Comparison of ENCODE assay signal across 30 mouse cellular contexts in genomic region chr2:24925284-24925683, GRCm38 (mm10). TPM values are rescaled to one million over a fixed set of nuclear protein-coding genes. Genes with fewer than 3 reads are reported as not detected.
DNase-seq lines count a peak whose midpoint lies in the region; ATAC-seq lines count a peak whose summit lies in the region.
"Had no signal": no experiment of that assay in that cellular context is flagged by ENCODE, and none has a peak within 500 bp of the region (broad histone marks: within the 10 kb centered on the region; RNA-seq: fewer than 3 reads in every experiment).

No protein-coding gene starts in this region.

- 0 out of 2 replicates have a peak, but pooled peaks have one; percentile 22 for ATAC-seq in embryonic facial prominence, embryonic 13.5 days (ENCODE audit: insufficient number of reproducible peaks, insufficient read depth, low FRiP score, low TSS enrichment, low read depth)
- no peak for ATAC-seq in liver, embryonic 13.5 days (ENCODE audit: low read depth)
- ATAC-seq in liver, embryonic 12.5 days: no peak
- ATAC-seq in forebrain, embryonic 13.5 days: no peak
- ATAC-seq: activated CD4-positive, CD25-positive, alpha-beta regulatory T cell, adult 4 months; intestine, embryonic 16.5 days; midbrain, embryonic 16.5 days had no signal

- no peak overlapping the region for H3K27ac ChIP-seq in embryonic facial prominence, embryonic 13.5 days
- no peak overlapping the region for H3K27ac ChIP-seq in embryonic facial prominence, embryonic 10.5 days (replicated peaks)
- no peak overlapping the region for H3K27ac ChIP-seq in liver, embryonic 13.5 days
- no peak overlapping the region for H3K27ac ChIP-seq in liver, embryonic 12.5 days
- no peak overlapping the region for H3K27ac ChIP-seq in forebrain, embryonic 13.5 days
- H3K27ac ChIP-seq: embryonic facial prominence, embryonic 15.5 days; forebrain, embryonic 12.5 days; hindbrain, embryonic 13.5 days; layer of hippocampus, adult 2 months; limb, embryonic 15.5 days; neural tube, embryonic 12.5 days had no signal

- no peak overlapping the region for H3K9ac ChIP-seq in embryonic facial prominence, embryonic 13.5 days
- H3K9ac ChIP-seq in liver, embryonic 13.5 days: 0 out of 2 replicates have a peak overlapping the region, but pooled peaks have one; percentile 17
- no peak overlapping the region for H3K9ac ChIP-seq in liver, embryonic 12.5 days
- no peak overlapping the region for H3K9ac ChIP-seq in forebrain, embryonic 13.5 days
- H3K9ac ChIP-seq: embryonic facial prominence, embryonic 15.5 days; forebrain, embryonic 12.5 days; hindbrain, embryonic 13.5 days; limb, embryonic 15.5 days; neural tube, embryonic 12.5 days had no signal

- no peaks in the 10 kb centered on the region for H3K9me3 ChIP-seq in embryonic facial prominence, embryonic 13.5 days
- H3K9me3 ChIP-seq in embryonic facial prominence, embryonic 10.5 days: no peaks in the 10 kb centered on the region
- H3K9me3 ChIP-seq in liver, embryonic 13.5 days (replicated peaks): no peaks in the 10 kb centered on the region
- H3K9me3 ChIP-seq in liver, embryonic 12.5 days (replicated peaks): no peaks in the 10 kb centered on the region
- H3K9me3 ChIP-seq in forebrain, embryonic 13.5 days (replicated peaks): no peaks in the 10 kb centered on the region
- H3K9me3 ChIP-seq: embryonic facial prominence, embryonic 15.5 days; forebrain, embryonic 12.5 days; hindbrain, embryonic 13.5 days; limb, embryonic 15.5 days; neural tube, embryonic 12.5 days had no signal

- DNase-seq in embryonic facial prominence, embryonic 10.5 days (ENCODE audit: low spot score): no peak
- DNase-seq in liver, embryonic 13.5 days: no peak
- DNase-seq in lung, postnatal 10 days: peak; percentile 37
- DNase-seq in layer of hippocampus, adult 8-10 months (ENCODE audit: low spot score in 2 of 2): no peak
- DNase-seq: adrenal gland, adult 2 months; adrenal gland, postnatal 36 days; cerebellum, adult 18-20 months; cerebellum, postnatal 10 days; gastrocnemius, postnatal 14 days; heart, adult 18-20 months; heart, postnatal 4 days; kidney, adult 9 months; kidney, postnatal 25 days; left cerebral cortex, postnatal 4 days had no signal

- 0 out of 2 replicates have a peak, but pooled peaks cover 2% of the 10 kb centered on the region for H3K27me3 ChIP-seq in embryonic facial prominence, embryonic 13.5 days
- H3K27me3 ChIP-seq in embryonic facial prominence, embryonic 10.5 days (replicated peaks; ENCODE audit: low read depth, poor library complexity, severe bottlenecking): no peaks in the 10 kb centered on the region
- no peaks in the 10 kb centered on the region for H3K27me3 ChIP-seq in liver, embryonic 13.5 days
- H3K27me3 ChIP-seq in liver, embryonic 12.5 days (replicated peaks): no peaks in the 10 kb centered on the region
- H3K27me3 ChIP-seq in forebrain, embryonic 13.5 days: no peaks in the 10 kb centered on the region
- H3K27me3 ChIP-seq: CH12.LX; embryonic facial prominence, embryonic 15.5 days; forebrain, embryonic 12.5 days; hindbrain, embryonic 13.5 days; limb, embryonic 15.5 days; neural tube, embryonic 12.5 days had no signal

- 85% methylated on average over 8 of the region's 8 CpGs for WGBS in embryonic facial prominence, embryonic 13.5 days
- WGBS in embryonic facial prominence, embryonic 10.5 days: 84% methylated on average over 8 of the region's 8 CpGs
- 77% methylated on average over 8 of the region's 8 CpGs for WGBS in liver, embryonic 13.5 days (ENCODE audit: insufficient replicate concordance)
- WGBS in liver, embryonic 12.5 days (ENCODE audit: insufficient replicate concordance): 81% methylated on average over 8 of the region's 8 CpGs
- WGBS in forebrain, embryonic 13.5 days: 89% methylated on average over 8 of the region's 8 CpGs

- H3K4me1 ChIP-seq in embryonic facial prominence, embryonic 13.5 days: no peaks in the 10 kb centered on the region
- peaks cover 4% of the 10 kb centered on the region for H3K4me1 ChIP-seq in embryonic facial prominence, embryonic 10.5 days
- peaks cover 11% of the 10 kb centered on the region for H3K4me1 ChIP-seq in liver, embryonic 13.5 days (replicated peaks)
- peaks cover 14% of the 10 kb centered on the region; the same call in 1 of the 2 replicates for H3K4me1 ChIP-seq in liver, embryonic 12.5 days
- H3K4me1 ChIP-seq in forebrain, embryonic 13.5 days: no peaks in the 10 kb centered on the region
- H3K4me1 ChIP-seq: forebrain, embryonic 12.5 days; hindbrain, embryonic 13.5 days; neural tube, embryonic 12.5 days had no signal

- H3K36me3 ChIP-seq in embryonic facial prominence, embryonic 13.5 days: peaks cover 3% of the 10 kb centered on the region; the same call in 1 of the 2 replicates
- H3K36me3 ChIP-seq in embryonic facial prominence, embryonic 10.5 days (replicated peaks): 0 out of 2 replicates have a peak, but pooled peaks cover 6% of the 10 kb centered on the region
- H3K36me3 ChIP-seq in liver, embryonic 13.5 days: peaks cover 13% of the 10 kb centered on the region
- H3K36me3 ChIP-seq in liver, embryonic 12.5 days: peaks cover 18% of the 10 kb centered on the region
- H3K36me3 ChIP-seq in forebrain, embryonic 13.5 days (ENCODE audit: poor library complexity, severe bottlenecking): 0 out of 2 replicates have a peak, but pooled peaks cover 7% of the 10 kb centered on the region
- H3K36me3 ChIP-seq: forebrain, embryonic 12.5 days; neural tube, embryonic 12.5 days had no signal

- no peak overlapping the region for H3K4me3 ChIP-seq in embryonic facial prominence, embryonic 13.5 days
- no peak overlapping the region for H3K4me3 ChIP-seq in embryonic facial prominence, embryonic 10.5 days
- H3K4me3 ChIP-seq in liver, embryonic 13.5 days (replicated peaks): no peak overlapping the region
- H3K4me3 ChIP-seq in liver, embryonic 12.5 days: no peak overlapping the region
- no peak overlapping the region for H3K4me3 ChIP-seq in forebrain, embryonic 13.5 days
- H3K4me3 ChIP-seq: embryonic facial prominence, embryonic 15.5 days; forebrain, embryonic 12.5 days; hindbrain, embryonic 13.5 days; layer of hippocampus, adult 2 months; limb, embryonic 15.5 days; myocyte; neural tube, embryonic 12.5 days had no signal

- no peak overlapping the region for H3K4me2 ChIP-seq in embryonic facial prominence, embryonic 13.5 days
- no peak overlapping the region for H3K4me2 ChIP-seq in liver, embryonic 13.5 days
- H3K4me2 ChIP-seq in liver, embryonic 12.5 days: no peak overlapping the region
- H3K4me2 ChIP-seq in forebrain, embryonic 13.5 days: no peak overlapping the region
- H3K4me2 ChIP-seq: embryonic facial prominence, embryonic 15.5 days; forebrain, embryonic 12.5 days; heart, embryonic 11.5 days; hindbrain, embryonic 13.5 days; limb, embryonic 15.5 days; midbrain, embryonic 11.5 days; neural tube, embryonic 12.5 days had no signal

RNA-seq across cellular contexts. Expression of gene Ehmt1, which starts 5.9 kb away (rescaled TPM):
- polyA plus RNA-seq in embryonic facial prominence, embryonic 13.5 days (2015; fragmentation: Nextera tagmentation; extraction: Ambion mirVana): 115 and 119 TPM in 2 replicates
- 157 and 163 TPM in 2 replicates for polyA plus RNA-seq in embryonic facial prominence, embryonic 10.5 days (2016; fragmentation: Nextera tagmentation; extraction: Ambion mirVana)
- polyA plus RNA-seq in liver, embryonic 13.5 days (2015; fragmentation: Nextera tagmentation; extraction: Ambion mirVana): 19.0 and 22.1 TPM in 2 replicates
- 30.7 and 31.7 TPM in 2 replicates for polyA plus RNA-seq in liver, embryonic 12.5 days (2016; fragmentation: Nextera tagmentation; extraction: Ambion mirVana)
- polyA plus RNA-seq in forebrain, embryonic 13.5 days (2015; fragmentation: Nextera tagmentation; extraction: Ambion mirVana): 152 and 156 TPM in 2 replicates
- total RNA-seq in layer of hippocampus, adult 8-10 months (2022): 10 to 100 TPM; 54.9 to 75.0 (median 66.8) TPM

RNA-seq across cellular contexts. Expression of gene Arrdc1, which starts 9.8 kb away (rescaled TPM):
- 34.8 and 39.0 TPM in 2 replicates for polyA plus RNA-seq in embryonic facial prominence, embryonic 13.5 days (2015; fragmentation: Nextera tagmentation; extraction: Ambion mirVana)
- 18.7 and 21.9 TPM in 2 replicates for polyA plus RNA-seq in embryonic facial prominence, embryonic 10.5 days (2016; fragmentation: Nextera tagmentation; extraction: Ambion mirVana)
- 16.6 and 16.8 TPM in 2 replicates for polyA plus RNA-seq in liver, embryonic 13.5 days (2015; fragmentation: Nextera tagmentation; extraction: Ambion mirVana)
- 20.2 and 21.8 TPM in 2 replicates for polyA plus RNA-seq in liver, embryonic 12.5 days (2016; fragmentation: Nextera tagmentation; extraction: Ambion mirVana)
- 19.1 and 21.5 TPM in 2 replicates for polyA plus RNA-seq in forebrain, embryonic 13.5 days (2015; fragmentation: Nextera tagmentation; extraction: Ambion mirVana)
- 10 to 100 TPM; 10.8 to 17.4 (median 17.1) TPM for total RNA-seq in layer of hippocampus, adult 8-10 months (2022)

RNA-seq across cellular contexts. Expression of gene Zmynd19, which starts 24.3 kb away (rescaled TPM):
- polyA plus RNA-seq in embryonic facial prominence, embryonic 13.5 days (2015; fragmentation: Nextera tagmentation; extraction: Ambion mirVana): 15.9 and 17.2 TPM in 2 replicates
- 25.3 and 25.6 TPM in 2 replicates for polyA plus RNA-seq in embryonic facial prominence, embryonic 10.5 days (2016; fragmentation: Nextera tagmentation; extraction: Ambion mirVana)
- polyA plus RNA-seq in liver, embryonic 13.5 days (2015; fragmentation: Nextera tagmentation; extraction: Ambion mirVana): 14.3 and 15.3 TPM in 2 replicates
- polyA plus RNA-seq in liver, embryonic 12.5 days (2016; fragmentation: Nextera tagmentation; extraction: Ambion mirVana): 19.8 and 24.0 TPM in 2 replicates
- polyA plus RNA-seq in forebrain, embryonic 13.5 days (2015; fragmentation: Nextera tagmentation; extraction: Ambion mirVana): 10.2 and 12.1 TPM in 2 replicates
- total RNA-seq in layer of hippocampus, adult 8-10 months (2022): 10 to 100 TPM; 31.0 to 38.0 (median 35.3) TPM

RNA-seq across cellular contexts. Expression of gene Dph7, which starts 36.9 kb away (rescaled TPM):
- 37.7 and 40.3 TPM in 2 replicates for polyA plus RNA-seq in embryonic facial prominence, embryonic 13.5 days (2015; fragmentation: Nextera tagmentation; extraction: Ambion mirVana)
- polyA plus RNA-seq in embryonic facial prominence, embryonic 10.5 days (2016; fragmentation: Nextera tagmentation; extraction: Ambion mirVana): 34.9 and 35.0 TPM in 2 replicates
- polyA plus RNA-seq in liver, embryonic 13.5 days (2015; fragmentation: Nextera tagmentation; extraction: Ambion mirVana): 10.1 and 11.7 TPM in 2 replicates
- 14.5 and 16.6 TPM in 2 replicates for polyA plus RNA-seq in liver, embryonic 12.5 days (2016; fragmentation: Nextera tagmentation; extraction: Ambion mirVana)
- 35.5 and 38.8 TPM in 2 replicates for polyA plus RNA-seq in forebrain, embryonic 13.5 days (2015; fragmentation: Nextera tagmentation; extraction: Ambion mirVana)
- total RNA-seq in layer of hippocampus, adult 8-10 months (2022): 10 to 100 TPM; 32.3 to 37.1 (median 35.2) TPM

RNA-seq across cellular contexts. Expression of gene Mrpl41, which starts 49.6 kb away (rescaled TPM):
- polyA plus RNA-seq in embryonic facial prominence, embryonic 13.5 days (2015; fragmentation: Nextera tagmentation; extraction: Ambion mirVana): 145 and 153 TPM in 2 replicates
- 124 and 127 TPM in 2 replicates for polyA plus RNA-seq in embryonic facial prominence, embryonic 10.5 days (2016; fragmentation: Nextera tagmentation; extraction: Ambion mirVana)
- 110 and 123 TPM in 2 replicates for polyA plus RNA-seq in liver, embryonic 13.5 days (2015; fragmentation: Nextera tagmentation; extraction: Ambion mirVana)
- 109 and 113 TPM in 2 replicates for polyA plus RNA-seq in liver, embryonic 12.5 days (2016; fragmentation: Nextera tagmentation; extraction: Ambion mirVana)
- 163 and 175 TPM in 2 replicates for polyA plus RNA-seq in forebrain, embryonic 13.5 days (2015; fragmentation: Nextera tagmentation; extraction: Ambion mirVana)
- 10 to 100 TPM; 80.5 to 87.5 (median 85.1) TPM for total RNA-seq in layer of hippocampus, adult 8-10 months (2022)
